Mouse (Mus musculus) ES-Bruce4 (cell line): ENCODE results near the gene Abhd16b.

Experiments
- CTCF ChIP-seq: IDR thresholded peaks from one replicate; pipeline ENCODE4 v1.8.1; 2011; ENCODE audit warnings: low read depth, low read length
- EP300 ChIP-seq: IDR thresholded peaks from 2 replicates; pipeline ENCODE4 v1.6.1; 2011; ENCODE audit warnings: low read depth, low read length; ENCODE audit not compliant: insufficient read depth
- POLR2A ChIP-seq: IDR thresholded peaks from one replicate; pipeline ENCODE4 v1.8.1; 2011; ENCODE audit warnings: low read length; ENCODE audit not compliant: insufficient read depth

GRCm38 (mm10) chr2:181496831-181497547 lies 4.0 kb downstream of the Abhd16b start, which contains the start of gene Tpd52l2:
- TF ChIP-seq EP300 (peak; percentile 29; the same call in 1 of the 2 replicates), POLR2A (peak; percentile 72), CTCF (no peak)
